Mouse (Mus musculus): Measurements from ENCODE around the gene Nploc4.

DNA sequence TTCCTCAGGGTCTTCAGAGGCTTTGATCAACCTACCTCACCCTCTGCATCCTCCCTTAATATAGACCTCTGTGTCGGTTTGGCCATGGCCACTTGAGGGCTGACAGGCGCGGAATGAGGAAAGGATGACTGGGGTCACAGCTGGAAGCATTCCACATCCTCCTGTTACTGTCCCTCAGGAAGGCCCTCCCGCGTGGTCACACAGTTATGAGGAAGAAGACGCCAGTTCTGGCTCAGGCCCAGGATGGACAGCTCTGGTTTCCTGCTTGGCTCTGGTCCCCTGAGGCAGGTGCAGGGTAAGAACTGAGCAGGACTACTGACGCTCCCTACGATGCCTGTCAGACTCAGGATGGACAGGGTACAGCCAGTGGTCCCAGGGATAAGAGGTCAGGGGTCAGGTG lies 77.4 kb downstream of the Nploc4 start:
- TF ChIP-seq REST (IDR thresholded peaks at IDR 0.05; ENCODE audit: insufficient read depth, insufficient read length) (no peak), TCF12 (IDR thresholded peaks at IDR 0.05; ENCODE audit: insufficient read depth, poor library complexity, severe bottlenecking) (no peak), USF1 (IDR thresholded peaks at IDR 0.05; ENCODE audit: low read depth) (no peak), MYOD1 (IDR thresholded peaks at IDR 0.05; ENCODE audit: control insufficient read depth in 1 of 3, insufficient read length in 2 of 3, low read depth in 2 of 3) (peak in 1 of 3 experiments; percentile 32), POLR2AphosphoS2 (IDR thresholded peaks at IDR 0.05; ENCODE audit: insufficient read length, low read depth) (no peak), MAX (IDR thresholded peaks at IDR 0.05; ENCODE audit: low read depth) (no peak), POLR2A (IDR thresholded peaks at IDR 0.05; ENCODE audit: insufficient read length, low read depth) (no peak), TCF3 (IDR thresholded peaks at IDR 0.05; ENCODE audit: insufficient read length, low read depth) (no peak), CEBPB (IDR thresholded peaks at IDR 0.05; ENCODE audit: insufficient read depth, poor library complexity, severe bottlenecking) (no peak), MYOG (IDR thresholded peaks at IDR 0.05; ENCODE audit: control insufficient read depth in 1 of 3, insufficient read depth in 1 of 3, insufficient read length in 2 of 3, low read depth in 2 of 3) (peak in 1 of 3 experiments; percentile 24)

All from myocyte (in vitro differentiated cells).